Mouse (Mus musculus): Measurements from ENCODE around the gene Slc26a8. TPM values are rescaled to one million over a fixed set of nuclear protein-coding genes. Genes with fewer than 3 reads are reported as not detected.
"Not testable (repeated sequence)": the region's sequence is repeated elsewhere in the genome, so short reads cannot be mapped to it uniquely, and the experiment has no call there.

Gene Slc26a8
- polyA plus RNA-seq (2015; fragmentation: Nextera tagmentation; extraction: Ambion mirVana): 0.07 and 0.29 TPM in 2 replicates

GRCm38 (mm10) chr17:28689586-28690283 lies at the start of gene Slc26a8:
TSS of gene Slc26a8 (minus strand) at chr17:28690233.
- peaks cover 34% of the 10 kb centered on the region for H3K4me1 ChIP-seq (ENCODE audit: control insufficient read depth, low read depth, low read length)
- peak within 1 kb of the TSS; percentile 93 for H3K4me3 ChIP-seq (ENCODE audit: low read depth, low read length)
- peak within 1 kb of the TSS; percentile 95 for H3K27ac ChIP-seq (ENCODE audit: low read length)
- H3K4me2 ChIP-seq (ENCODE audit: low read depth, low read length): peak within 1 kb of the TSS; percentile 77
- no peaks in the 10 kb centered on the region for H3K27me3 ChIP-seq (ENCODE audit: control insufficient read depth, insufficient read depth, low read depth, low read length)
- no peaks in the 10 kb centered on the region for H3K9me3 ChIP-seq (replicated peaks; ENCODE audit: control insufficient read depth, low read length)
- 6% methylated on average over 40 of the region's 40 CpGs for WGBS (ENCODE audit: insufficient replicate concordance)
- H3K36me3 ChIP-seq (ENCODE audit: control insufficient read depth, insufficient read depth): no peaks in the 10 kb centered on the region
- H3K9ac ChIP-seq (ENCODE audit: low read depth, low read length): peak within 1 kb of the TSS; percentile 70
- ATAC-seq (ENCODE audit: low read depth): no peak

GRCm38 (mm10) chr17:28739244-28739643 lies 49.2 kb upstream of the Slc26a8 start:
- Histone ChIP-seq H3K9ac (ENCODE audit: low read depth, low read length) (no peak overlapping the region), H3K4me2 (ENCODE audit: low read depth, low read length) (no peak overlapping the region), H3K27me3 (ENCODE audit: control insufficient read depth, insufficient read depth, low read depth, low read length) (no peaks in the 10 kb centered on the region), H3K9me3 (replicated peaks; ENCODE audit: control insufficient read depth, low read length) (no peaks in the 10 kb centered on the region), H3K36me3 (ENCODE audit: control insufficient read depth, insufficient read depth) (peaks cover 35% of the 10 kb centered on the region), H3K4me1 (ENCODE audit: control insufficient read depth, low read depth, low read length) (no peaks in the 10 kb centered on the region), H3K27ac (ENCODE audit: low read length) (no peak overlapping the region), H3K4me3 (ENCODE audit: low read depth, low read length) (no peak overlapping the region)
- WGBS (ENCODE audit: insufficient replicate concordance): 86% methylated on average over 6 of the region's 6 CpGs
- no peak for ATAC-seq (ENCODE audit: low read depth)

- Histone ChIP-seq H3K27ac (ENCODE audit: low read length) (no peak overlapping the region), H3K9me3 (replicated peaks; ENCODE audit: control insufficient read depth, low read length) (no peaks in the 10 kb centered on the region), H3K36me3 (ENCODE audit: control insufficient read depth, insufficient read depth) (peaks cover 25% of the 10 kb centered on the region), H3K4me3 (ENCODE audit: low read depth, low read length) (no peak overlapping the region), H3K27me3 (ENCODE audit: control insufficient read depth, insufficient read depth, low read depth, low read length) (no peaks in the 10 kb centered on the region), H3K4me2 (ENCODE audit: low read depth, low read length) (no peak overlapping the region), H3K4me1 (ENCODE audit: control insufficient read depth, low read depth, low read length) (no peaks in the 10 kb centered on the region), H3K9ac (ENCODE audit: low read depth, low read length) (no peak overlapping the region)
- no peak for ATAC-seq (ENCODE audit: low read depth)
- WGBS (ENCODE audit: insufficient replicate concordance): 59% methylated on average over 4 of the region's 4 CpGs
Observed at GRCm38 (mm10) chr17:28737973-28738372, 47.9 kb upstream of the Slc26a8 start.

- ATAC-seq (ENCODE audit: low read depth): 0 out of 2 replicates have a peak, but pooled peaks have one; percentile 9
- Histone ChIP-seq H3K4me2 (ENCODE audit: low read depth, low read length) (no peak overlapping the region), H3K36me3 (ENCODE audit: control insufficient read depth, insufficient read depth) (peaks cover 23% of the 10 kb centered on the region), H3K9ac (ENCODE audit: low read depth, low read length) (no peak overlapping the region), H3K4me3 (ENCODE audit: low read depth, low read length) (no peak overlapping the region), H3K4me1 (ENCODE audit: control insufficient read depth, low read depth, low read length) (no peaks in the 10 kb centered on the region), H3K27ac (ENCODE audit: low read length) (peak overlapping the region; percentile 22; the same call in 1 of the 2 replicates), H3K27me3 (ENCODE audit: control insufficient read depth, insufficient read depth, low read depth, low read length) (no peaks in the 10 kb centered on the region), H3K9me3 (replicated peaks; ENCODE audit: control insufficient read depth, low read length) (no peaks in the 10 kb centered on the region)
- 47% methylated on average over 4 of the region's 4 CpGs for WGBS (ENCODE audit: insufficient replicate concordance)
Observed at GRCm38 (mm10) chr17:28736486-28736885, 46.5 kb upstream of the Slc26a8 start.

- Histone ChIP-seq H3K4me3 (ENCODE audit: low read depth, low read length) (no peak overlapping the region), H3K4me1 (ENCODE audit: control insufficient read depth, low read depth, low read length) (no peaks in the 10 kb centered on the region), H3K4me2 (ENCODE audit: low read depth, low read length) (no peak overlapping the region), H3K27me3 (ENCODE audit: control insufficient read depth, insufficient read depth, low read depth, low read length) (no peaks in the 10 kb centered on the region), H3K27ac (ENCODE audit: low read length) (peak overlapping the region; percentile 22; the same call in 1 of the 2 replicates), H3K9me3 (replicated peaks; ENCODE audit: control insufficient read depth, low read length) (no peaks in the 10 kb centered on the region), H3K36me3 (ENCODE audit: control insufficient read depth, insufficient read depth) (peaks cover 26% of the 10 kb centered on the region), H3K9ac (ENCODE audit: low read depth, low read length) (no peak overlapping the region)
- ATAC-seq (ENCODE audit: low read depth): no peak
- WGBS (ENCODE audit: insufficient replicate concordance): 53% methylated on average over 6 of the region's 6 CpGs
Observed at GRCm38 (mm10) chr17:28735317-28736105, 45.5 kb upstream of the Slc26a8 start.

GRCm38 (mm10) chr17:28727511-28727910 lies 37.5 kb upstream of the Slc26a8 start:
- H3K27me3 ChIP-seq (ENCODE audit: control insufficient read depth, insufficient read depth, low read depth, low read length); H3K9me3 ChIP-seq (replicated peaks; ENCODE audit: control insufficient read depth, low read length); H3K4me3 ChIP-seq (ENCODE audit: low read depth, low read length); ATAC-seq (ENCODE audit: low read depth); H3K9ac ChIP-seq (ENCODE audit: low read depth, low read length); H3K4me1 ChIP-seq (ENCODE audit: control insufficient read depth, low read depth, low read length); H3K27ac ChIP-seq (ENCODE audit: low read length); H3K4me2 ChIP-seq (ENCODE audit: low read depth, low read length): not testable (repeated sequence)
- peaks cover 54% of the 10 kb centered on the region for H3K36me3 ChIP-seq (ENCODE audit: control insufficient read depth, insufficient read depth)
- 89% methylated on average over 11 of the region's 11 CpGs for WGBS (ENCODE audit: insufficient replicate concordance)

- Histone ChIP-seq H3K36me3 (ENCODE audit: control insufficient read depth, insufficient read depth) (peaks cover 45% of the 10 kb centered on the region), H3K27me3 (ENCODE audit: control insufficient read depth, insufficient read depth, low read depth, low read length) (no peaks in the 10 kb centered on the region), H3K27ac (ENCODE audit: low read length) (no peak within 1 kb of the TSS), H3K9me3 (replicated peaks; ENCODE audit: control insufficient read depth, low read length) (no peaks in the 10 kb centered on the region), H3K4me2 (ENCODE audit: low read depth, low read length) (no peak within 1 kb of the TSS), H3K4me3 (ENCODE audit: low read depth, low read length) (no peak within 1 kb of the TSS), H3K4me1 (ENCODE audit: control insufficient read depth, low read depth, low read length) (no peaks in the 10 kb centered on the region), H3K9ac (ENCODE audit: low read depth, low read length) (no peak within 1 kb of the TSS)
- no peak for ATAC-seq (ENCODE audit: low read depth)
- 78% methylated on average over 4 of the region's 4 CpGs for WGBS (ENCODE audit: insufficient replicate concordance)
Observed at GRCm38 (mm10) chr17:28725783-28726182, 35.8 kb upstream of the Slc26a8 start, which contains the start of gene AC170998.1. TSS of gene AC170998.1 (plus strand) at chr17:28726083.

- Histone ChIP-seq H3K36me3 (ENCODE audit: control insufficient read depth, insufficient read depth) (peaks cover 33% of the 10 kb centered on the region), H3K27me3 (ENCODE audit: control insufficient read depth, insufficient read depth, low read depth, low read length) (no peaks in the 10 kb centered on the region)
Observed at GRCm38 (mm10) chr17:28717535-28717934, 27.5 kb upstream of the Slc26a8 start.

More at GRCm38 (mm10) chr17:28717535-28717934, 27.5 kb upstream of the Slc26a8 start:
- 71% methylated on average over 3 of the region's 3 CpGs for WGBS (ENCODE audit: insufficient replicate concordance)
- no peaks in the 10 kb centered on the region for H3K9me3 ChIP-seq (replicated peaks; ENCODE audit: control insufficient read depth, low read length)
- no peak overlapping the region for H3K27ac ChIP-seq (ENCODE audit: low read length)
- no peak overlapping the region for H3K9ac ChIP-seq (ENCODE audit: low read depth, low read length)
- no peak overlapping the region for H3K4me2 ChIP-seq (ENCODE audit: low read depth, low read length)
- ATAC-seq (ENCODE audit: low read depth): no peak
- no peak overlapping the region for H3K4me3 ChIP-seq (ENCODE audit: low read depth, low read length)
- no peaks in the 10 kb centered on the region; the same call in 1 of the 2 replicates for H3K4me1 ChIP-seq (ENCODE audit: control insufficient read depth, low read depth, low read length)

All from liver, embryonic 16.5 days (tissue).